8 mouse cellular contexts compared by ENCODE assay signal in genomic region chr2:28205870-28206421, GRCm38 (mm10). TPM values are rescaled to one million over a fixed set of nuclear protein-coding genes. Genes with fewer than 3 reads are reported as not detected.
DNase-seq lines count a peak whose midpoint lies in the region; ATAC-seq lines count a peak whose summit lies in the region.

No protein-coding gene starts in this region.

- no peak for ATAC-seq in heart, embryonic 14.5 days (ENCODE audit: insufficient number of reproducible peaks, insufficient read depth, low FRiP score, low read depth)
- peak; percentile 34 for ATAC-seq in limb, embryonic 13.5 days (ENCODE audit: low FRiP score, low read depth)
- peak; percentile 13; the same call in 1 of the 2 replicates for ATAC-seq in neural tube, embryonic 11.5 days (ENCODE audit: insufficient read depth, low FRiP score, low TSS enrichment)

- WGBS in heart, embryonic 14.5 days, result under 1% methylated on average over 47 of the region's 51 CpGs
- WGBS in limb, embryonic 13.5 days, result 2% methylated on average over 26 of the region's 51 CpGs
- WGBS in neural tube, embryonic 11.5 days, result 0% methylated on average over 32 of the region's 51 CpGs

- H3K4me2 ChIP-seq in heart, embryonic 14.5 days (ENCODE audit: low read length), result peak overlapping the region; percentile 98
- peak overlapping the region; percentile 86 for H3K4me2 ChIP-seq in limb, embryonic 13.5 days (replicated peaks)
- peak overlapping the region; percentile 99 for H3K4me2 ChIP-seq in neural tube, embryonic 11.5 days (ENCODE audit: low read depth)

- H3K4me1 ChIP-seq in heart, embryonic 14.5 days (ENCODE audit: control insufficient read depth in 2 of 2, insufficient read depth in 2 of 2, low read length in 2 of 2), result peaks cover 2 to 15% of the 10 kb centered on the region in 2 experiments; a peak in 3 of 4 replicates
- peaks cover 19% of the 10 kb centered on the region for H3K4me1 ChIP-seq in limb, embryonic 13.5 days
- peaks cover 10% of the 10 kb centered on the region; the same call in 1 of the 2 replicates for H3K4me1 ChIP-seq in neural tube, embryonic 11.5 days (ENCODE audit: control insufficient read depth, insufficient read depth, low read length)

- H3K9ac ChIP-seq in heart, embryonic 14.5 days (ENCODE audit: low read length), result peak overlapping the region; percentile 78
- peak overlapping the region; percentile 85 for H3K9ac ChIP-seq in limb, embryonic 13.5 days
- peak overlapping the region; percentile 72 for H3K9ac ChIP-seq in neural tube, embryonic 11.5 days (ENCODE audit: low read length)

- peak; percentile 35 for DNase-seq in ovary, postnatal 36 days (ENCODE audit: low spot score)
- no peak for DNase-seq in ovary, postnatal 10 days (ENCODE audit: low spot score)
- DNase-seq in cerebellum, postnatal 36 days, result peak; percentile 50 to 52
- peak; percentile 30 for DNase-seq in neural tube, embryonic 11.5 days (ENCODE audit: low spot score)
- DNase-seq in thymus, adult 18-20 months, result no peak
- no peak for DNase-seq in layer of hippocampus, adult 18-20 months (ENCODE audit: low spot score in 2 of 2)

- H3K27ac ChIP-seq in heart, embryonic 14.5 days (replicated peaks in 1 of 2; ENCODE audit: control insufficient read depth in 1 of 2, insufficient read depth in 1 of 2, low read depth in 2 of 2, low read length in 2 of 2), result no peak overlapping the region
- H3K27ac ChIP-seq in limb, embryonic 13.5 days, result no peak overlapping the region
- H3K27ac ChIP-seq in neural tube, embryonic 11.5 days (ENCODE audit: low read depth, low read length), result peak overlapping the region; percentile 49; the same call in 1 of the 2 replicates

- H3K27me3 ChIP-seq in heart, embryonic 14.5 days (ENCODE audit: control insufficient read depth, insufficient read depth, low read length), result peaks cover 50% of the 10 kb centered on the region
- H3K27me3 ChIP-seq in limb, embryonic 13.5 days, result peaks cover 18% of the 10 kb centered on the region
- H3K27me3 ChIP-seq in neural tube, embryonic 11.5 days (ENCODE audit: control insufficient read depth, insufficient read depth, low read length), result peaks cover 2% of the 10 kb centered on the region; the same call in 1 of the 2 replicates

- peak overlapping the region; percentile 43 to 57 for H3K4me3 ChIP-seq in heart, embryonic 14.5 days (ENCODE audit: control insufficient read depth in 1 of 2, insufficient read depth in 1 of 2, low read depth in 1 of 2, low read length in 2 of 2)
- H3K4me3 ChIP-seq in limb, embryonic 13.5 days, result peak overlapping the region; percentile 56
- H3K4me3 ChIP-seq in neural tube, embryonic 11.5 days (ENCODE audit: low read depth, low read length), result peak overlapping the region; percentile 62

- no peaks in the 10 kb centered on the region for H3K9me3 ChIP-seq in heart, embryonic 14.5 days (ENCODE audit: control insufficient read depth, low read length)
- H3K9me3 ChIP-seq in limb, embryonic 13.5 days, result no peaks in the 10 kb centered on the region
- no peaks in the 10 kb centered on the region for H3K9me3 ChIP-seq in neural tube, embryonic 11.5 days (ENCODE audit: control insufficient read depth, low read length)

- no peaks in the 10 kb centered on the region for H3K36me3 ChIP-seq in heart, embryonic 14.5 days (ENCODE audit: control insufficient read depth, insufficient read depth, low read length)
- H3K36me3 ChIP-seq in limb, embryonic 13.5 days, result peaks cover 5% of the 10 kb centered on the region; the same call in 1 of the 2 replicates
- no peaks in the 10 kb centered on the region for H3K36me3 ChIP-seq in neural tube, embryonic 11.5 days (ENCODE audit: control insufficient read depth, insufficient read depth, low read length)

RNA-seq across cellular contexts. Expression of gene Olfm1, which starts 13.2 kb away (rescaled TPM):
- 9.6 and 11.7 TPM in 2 replicates for polyA plus RNA-seq in heart, embryonic 14.5 days (2014; fragmentation: Nextera tagmentation; extraction: Ambion mirVana)
- polyA plus RNA-seq in limb, embryonic 13.5 days (2015; fragmentation: Nextera tagmentation; extraction: Ambion mirVana), result 15.4 and 16.9 TPM in 2 replicates
- 111 and 118 TPM in 2 replicates for polyA plus RNA-seq in neural tube, embryonic 11.5 days (2014; fragmentation: Nextera tagmentation; extraction: Ambion mirVana)
- total RNA-seq in layer of hippocampus, adult 18-20 months (2021), result 1,000 to 10,000 TPM; 1,731 to 1,771 TPM

Comparison
In these comparisons a context has a peak if more than half of its experiments do, and no peak if none do; other contexts are left out.
1. DNase-seq: peak in ovary, postnatal 36 days (single experiment), cerebellum, postnatal 36 days (2 of 2) and neural tube, embryonic 11.5 days (single experiment); none in ovary, postnatal 10 days (single experiment), thymus, adult 18-20 months (0 of 2) and layer of hippocampus, adult 18-20 months (0 of 2).
2. Peak in every context shown above with its lines, with median percentiles within 50 percentile points of each other: H3K4me2 ChIP-seq, H3K4me3 ChIP-seq and H3K9ac ChIP-seq.